Mouse (Mus musculus) testis, postnatal 14 days (tissue): ENCODE measurements around the gene Pnldc1.
A peak's percentile ranks its signal among the peaks of the same experiment; 100 is the strongest.
"Not testable (repeated sequence)": the region's sequence is repeated elsewhere in the genome, so short reads cannot be mapped to it uniquely, and the experiment has no call there.

Experiments used
- DNase-seq: peaks from one replicate; pipeline ENCODE4 v3.0.0; 2021; ENCODE audit warnings: low spot score

The Pnldc1 gene

GRCm38 (mm10) chr17:12909361-12910280, at the start of gene Pnldc1:
Gene Pnldc1 (minus strand): TSS chr17:12910230.
- peak; percentile 85 for DNase-seq

GRCm38 (mm10) chr17:12959377-12959776, 49.3 kb upstream of the Pnldc1 start:
- not testable (repeated sequence) for DNase-seq

- DNase-seq = no peak
Observed at GRCm38 (mm10) chr17:12956664-12957063, 46.6 kb upstream of the Pnldc1 start.

GRCm38 (mm10) chr17:12949669-12950068, 39.6 kb upstream of the Pnldc1 start:
- DNase-seq = no peak

GRCm38 (mm10) chr17:12942459-12943162, 32.6 kb upstream of the Pnldc1 start:
- DNase-seq = no peak

GRCm38 (mm10) chr17:12941543-12942260, 31.7 kb upstream of the Pnldc1 start:
- peak; percentile 35 for DNase-seq

- DNase-seq = no peak
Observed at GRCm38 (mm10) chr17:12940151-12940805, 30.2 kb upstream of the Pnldc1 start, which contains the start of gene Acat3. Gene Acat3 (minus strand): TSS chr17:12940600.

GRCm38 (mm10) chr17:12939377-12940148, 29.5 kb upstream of the Pnldc1 start:
- DNase-seq = not testable (repeated sequence)

GRCm38 (mm10) chr17:12938077-12938476, 28.0 kb upstream of the Pnldc1 start:
- no peak for DNase-seq

- no peak for DNase-seq
Observed at GRCm38 (mm10) chr17:12937412-12937970, 27.5 kb upstream of the Pnldc1 start.

GRCm38 (mm10) chr17:12935719-12936118, 25.7 kb upstream of the Pnldc1 start:
- no peak for DNase-seq

- peak; percentile 30 for DNase-seq
Observed at GRCm38 (mm10) chr17:12931576-12931975, 21.5 kb upstream of the Pnldc1 start.

- no peak for DNase-seq
Observed at GRCm38 (mm10) chr17:12925703-12926180, 15.7 kb upstream of the Pnldc1 start.

GRCm38 (mm10) chr17:12925001-12925400, 15.0 kb upstream of the Pnldc1 start:
- no peak for DNase-seq

GRCm38 (mm10) chr17:12921073-12921472, 11.0 kb upstream of the Pnldc1 start:
- no peak for DNase-seq

GRCm38 (mm10) chr17:12916588-12917380, 6.8 kb upstream of the Pnldc1 start:
- DNase-seq = no peak

GRCm38 (mm10) chr17:12915881-12916583, 6.0 kb upstream of the Pnldc1 start, which contains the start of gene Mrpl18:
Gene Mrpl18 (minus strand): TSS chr17:12916345.
- DNase-seq = peak; percentile 100

- DNase-seq = peak; percentile 61
Observed at GRCm38 (mm10) chr17:12915488-12915880, 5.5 kb upstream of the Pnldc1 start, which contains the start of gene Tcp1. Gene Tcp1 (plus strand): TSS chr17:12915701.

GRCm38 (mm10) chr17:12910391-12910790, 361 bp upstream of the Pnldc1 start:
- no peak for DNase-seq
